Mouse (Mus musculus): ENCODE data around the gene Chad. TPM values are rescaled to one million over a fixed set of nuclear protein-coding genes. Genes with fewer than 3 reads are reported as not detected.

Gene Chad
- total RNA-seq (2021): under 1 TPM; 0.45 to 0.90 TPM
- long read RNA-seq, experiment 1: 0 reads
- long read RNA-seq, experiment 2: 0 reads

DNA sequence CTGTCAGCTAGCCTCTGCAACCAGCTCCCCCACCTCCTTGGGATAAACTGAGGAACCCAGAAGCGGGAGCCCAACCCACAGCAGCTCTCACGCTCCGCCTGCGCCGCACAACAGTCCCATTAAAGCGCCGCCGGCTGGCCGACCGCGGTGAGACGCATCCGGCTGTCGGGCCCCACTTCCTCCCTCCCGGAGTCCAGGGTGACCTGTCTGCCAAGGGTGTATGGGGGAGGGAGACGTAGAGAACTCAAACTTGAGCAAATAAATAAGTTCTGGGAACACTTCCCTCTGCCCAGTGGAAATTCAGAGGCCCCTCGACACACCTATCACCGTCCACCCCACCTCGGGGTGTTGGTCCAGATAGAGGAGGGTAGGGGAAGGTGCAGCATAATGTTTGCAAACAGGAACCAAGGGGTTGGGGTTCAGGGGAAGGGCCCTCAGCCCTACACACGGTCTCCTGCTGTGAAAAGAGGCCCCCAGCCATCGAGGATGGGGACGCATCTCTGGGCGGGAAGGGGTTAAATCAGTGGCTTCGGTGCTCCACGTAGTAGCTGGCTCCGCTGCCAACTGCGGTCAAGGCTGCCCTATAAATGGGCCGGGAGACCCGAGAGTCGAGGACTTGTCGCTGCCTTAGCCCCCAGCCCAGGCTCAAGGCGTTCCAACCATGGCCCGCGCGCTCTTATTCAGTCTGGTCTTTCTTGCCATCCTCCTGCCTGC lies at the start of gene Chad:
TSS of gene Chad (plus strand) at position 611 of the 714 bp plus-strand sequence.
- DNase-seq (ENCODE audit: low spot score in 2 of 2): peak in 1 of 2 experiments; percentile 23

DNA sequence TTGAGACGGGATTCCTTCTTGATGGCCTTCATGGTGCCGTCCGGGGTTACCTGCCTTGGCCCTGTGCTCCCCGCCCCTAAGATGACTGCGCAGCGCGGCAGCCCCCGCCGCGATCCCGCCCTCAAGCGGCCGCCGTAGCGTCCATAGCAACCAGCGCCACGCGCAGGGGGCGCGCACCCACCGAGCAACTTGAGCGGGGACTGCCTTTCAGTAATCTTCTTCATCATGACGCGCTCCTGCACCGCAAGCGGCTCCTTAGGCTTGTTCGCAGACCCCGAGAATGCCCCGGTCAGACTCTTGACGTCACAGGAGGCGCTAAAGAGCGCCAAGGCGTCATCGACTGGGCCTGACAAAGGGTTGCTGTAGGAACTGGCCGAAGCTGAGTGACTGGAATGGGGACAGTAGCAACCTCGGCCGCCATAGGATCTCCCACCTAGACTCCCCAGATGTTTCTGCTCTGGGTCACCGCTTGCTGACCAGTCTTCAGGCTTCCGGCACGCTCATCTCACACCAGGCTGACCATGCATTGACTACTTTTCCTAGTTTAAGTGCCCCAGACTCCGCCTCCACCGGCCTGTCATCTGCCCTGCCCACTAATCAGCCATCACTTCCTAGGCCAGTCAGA lies 43.5 kb upstream of the Chad start, which contains the start of gene Mycbpap:
TSS of gene Mycbpap (minus strand) at position 524 of the 625 bp plus-strand sequence.
- peak in 1 of 2 experiments; percentile 21 for DNase-seq (ENCODE audit: low spot score in 2 of 2)

GRCm38 (mm10) chr11:94526171-94526879 lies 38.5 kb upstream of the Chad start:
- no peak for DNase-seq (ENCODE audit: low spot score in 2 of 2)

GRCm38 (mm10) chr11:94528879-94529278 lies 36.0 kb upstream of the Chad start:
- DNase-seq (ENCODE audit: low spot score in 2 of 2): no peak

DNA sequence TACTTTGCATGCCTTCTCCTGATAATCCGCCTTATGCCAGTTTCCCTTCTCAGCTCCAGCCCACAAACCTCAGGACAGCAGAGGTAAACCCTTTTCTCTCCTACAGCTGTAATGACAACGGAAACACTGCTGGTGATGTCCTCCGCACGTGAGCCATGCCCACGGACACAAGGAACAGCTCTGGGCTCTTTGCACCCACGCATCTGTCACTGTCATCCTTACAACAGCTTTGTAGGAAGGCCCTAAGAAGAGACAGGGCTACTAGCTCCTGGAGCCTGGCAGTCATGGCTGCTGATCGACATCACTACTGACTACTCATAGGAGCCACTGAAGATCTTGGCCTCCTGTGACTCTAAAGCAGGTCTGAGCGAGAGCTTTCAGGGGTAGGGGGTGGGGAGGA lies 31.7 kb upstream of the Chad start:
- no peak for DNase-seq (ENCODE audit: low spot score in 2 of 2)

DNA sequence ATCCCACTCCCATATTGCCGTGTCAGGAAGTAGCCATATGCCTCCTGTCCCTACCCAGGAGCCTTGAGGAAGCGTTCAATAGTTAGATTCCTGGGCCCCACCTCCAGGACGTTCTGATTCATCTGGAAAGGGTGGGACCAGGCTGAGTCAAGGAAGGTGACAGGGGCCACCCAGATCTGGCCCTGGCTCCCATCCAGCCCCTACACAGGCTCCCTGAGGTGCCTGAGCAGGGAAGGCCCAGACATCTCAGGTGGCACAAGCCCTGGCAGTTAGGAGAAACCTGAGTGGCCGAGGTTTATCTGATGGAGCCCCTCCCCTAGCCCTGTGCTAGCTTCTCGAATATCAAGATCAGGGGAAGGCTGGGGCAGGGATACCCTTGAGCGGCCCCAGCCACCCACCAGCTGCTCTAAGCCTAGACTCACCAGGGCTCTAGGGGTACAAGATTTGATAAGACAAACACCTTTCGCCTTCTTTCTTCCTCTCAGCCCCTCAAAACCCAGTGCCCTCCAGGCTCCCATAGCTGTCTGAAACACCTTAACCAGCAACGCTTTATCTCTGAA lies 26.0 kb upstream of the Chad start:
- DNase-seq (ENCODE audit: low spot score in 2 of 2): no peak

DNA sequence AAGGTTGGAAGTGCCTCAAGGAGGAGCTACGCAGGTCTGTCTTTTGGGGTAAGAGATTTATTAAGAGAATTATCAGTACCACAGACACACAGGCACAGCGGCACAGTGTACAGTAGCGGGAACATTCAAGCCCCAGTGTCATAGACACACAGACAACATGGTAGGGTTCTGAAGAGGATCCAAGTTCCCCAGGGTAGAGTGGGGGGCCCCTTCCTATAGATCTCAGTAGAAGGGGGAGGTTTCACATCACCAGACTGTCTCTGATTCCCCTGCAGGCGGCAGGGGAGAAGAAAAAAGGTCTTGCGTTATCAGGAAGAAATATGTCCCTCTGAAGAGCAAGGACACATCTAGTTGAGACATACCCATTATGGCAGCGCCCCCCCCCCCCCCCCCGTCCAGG lies 25.1 kb upstream of the Chad start:
- no peak for DNase-seq (ENCODE audit: low spot score in 2 of 2)

- DNase-seq (ENCODE audit: low spot score in 2 of 2): no peak
Measured at GRCm38 (mm10) chr11:94542400-94542799, 22.4 kb upstream of the Chad start.

GRCm38 (mm10) chr11:94543344-94543743 lies 21.5 kb upstream of the Chad start:
- DNase-seq (ENCODE audit: low spot score in 2 of 2): no peak

DNA sequence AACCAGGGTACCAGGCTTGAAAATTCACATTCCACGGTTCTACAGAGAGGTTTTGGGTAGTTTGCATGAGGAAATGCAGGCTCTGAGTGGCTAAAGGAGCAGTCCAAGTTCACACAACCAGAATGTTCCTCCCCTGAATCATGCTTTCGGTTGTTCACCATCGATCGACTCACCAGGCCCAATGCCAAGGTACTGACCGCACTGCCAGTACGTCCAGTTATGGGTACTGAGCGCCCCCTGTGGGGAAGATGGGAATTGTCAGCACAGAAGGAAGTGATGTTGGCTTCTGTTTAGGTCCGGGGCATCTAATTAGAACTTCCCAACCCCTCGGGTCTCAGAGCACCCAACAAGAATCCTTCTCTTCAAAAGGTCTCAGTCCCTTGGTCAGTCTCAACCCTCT lies 20.9 kb upstream of the Chad start:
- peak; percentile 90 to 95 for DNase-seq (ENCODE audit: low spot score in 2 of 2)

DNA sequence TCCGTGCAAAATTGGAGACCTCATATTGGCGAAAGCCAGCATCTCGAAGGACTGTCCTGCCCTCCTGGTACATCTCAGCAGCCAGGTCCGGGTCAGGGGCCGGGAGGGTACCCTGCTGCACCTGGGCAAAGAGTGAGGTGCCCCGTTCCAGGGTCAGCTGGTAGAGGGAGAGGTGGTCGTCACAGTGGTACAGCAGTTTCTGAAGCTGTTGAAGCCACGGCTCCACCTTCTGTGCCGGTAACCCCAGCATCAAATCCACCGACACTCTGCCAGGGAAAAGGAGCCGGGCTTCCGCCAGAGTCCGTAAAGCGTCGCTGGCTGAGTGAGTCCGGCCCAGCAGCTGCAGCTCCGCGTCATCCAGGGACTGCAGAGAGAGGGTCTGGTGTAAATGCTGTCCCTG lies 20.4 kb upstream of the Chad start:
- DNase-seq (ENCODE audit: low spot score in 2 of 2): no peak

- no peak for DNase-seq (ENCODE audit: low spot score in 2 of 2)
Measured at GRCm38 (mm10) chr11:94546381-94546780, 18.5 kb upstream of the Chad start.

GRCm38 (mm10) chr11:94547271-94547670 lies 17.6 kb upstream of the Chad start:
- no peak for DNase-seq (ENCODE audit: low spot score in 2 of 2)

GRCm38 (mm10) chr11:94548041-94548784 lies 16.6 kb upstream of the Chad start:
- DNase-seq (ENCODE audit: low spot score in 2 of 2): no peak

- peak; percentile 90 to 97 for DNase-seq (ENCODE audit: low spot score in 2 of 2)
Measured at GRCm38 (mm10) chr11:94548888-94549690, 15.8 kb upstream of the Chad start, which contains the start of gene Rsad1. Rsad1 (minus strand) TSS chr11:94549255.

DNA sequence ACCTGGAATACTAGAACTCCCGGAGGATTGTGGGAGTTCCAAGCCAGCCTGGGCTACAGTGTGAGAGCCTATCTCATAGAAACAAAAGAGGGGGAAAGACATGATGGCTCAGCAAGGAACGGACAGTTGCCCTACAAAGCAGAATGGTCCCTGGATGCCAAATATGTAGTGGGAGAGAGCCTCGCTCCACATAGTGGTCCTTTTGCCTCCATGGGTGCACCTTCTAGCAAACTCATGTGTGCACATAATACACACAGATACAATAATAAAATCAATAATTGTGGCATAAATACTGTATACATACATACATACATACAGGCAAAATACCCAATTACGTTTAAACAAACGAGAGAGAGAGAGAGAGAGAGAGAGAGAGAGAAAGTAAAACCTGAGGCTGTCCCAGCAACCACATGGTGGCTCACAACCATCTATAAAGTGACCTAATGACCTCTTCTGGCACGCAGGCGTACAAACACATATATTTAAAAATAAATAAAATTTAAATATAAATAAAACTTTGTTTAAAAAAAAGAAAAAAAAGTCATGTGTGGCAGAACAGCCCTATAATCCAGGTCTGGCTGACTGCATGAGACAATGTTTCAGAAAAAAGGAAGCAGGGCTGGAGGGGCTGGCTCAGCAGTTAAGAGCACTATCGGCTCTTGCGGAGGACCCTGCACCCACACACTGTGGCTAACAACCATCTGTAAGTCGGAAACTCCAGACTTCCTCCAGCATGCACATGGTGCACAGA lies 15.0 kb upstream of the Chad start:
- no peak for DNase-seq (ENCODE audit: low spot score in 2 of 2)

DNA sequence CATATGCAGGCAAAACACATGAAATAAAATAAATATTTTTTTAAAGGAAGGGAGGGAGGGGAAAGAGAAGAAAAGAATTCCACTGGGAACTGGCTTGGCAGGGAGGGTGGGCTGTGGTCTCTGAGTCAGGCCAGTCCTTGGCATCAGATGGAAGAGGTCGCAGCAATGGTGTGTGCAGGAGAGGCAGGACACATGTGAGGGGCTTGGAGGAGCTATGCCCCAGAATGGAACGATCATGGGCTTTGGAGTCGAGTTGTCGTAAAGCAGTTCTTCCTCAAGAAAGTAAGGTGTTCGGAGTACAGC lies 14.5 kb upstream of the Chad start:
- no peak for DNase-seq (ENCODE audit: low spot score in 2 of 2)

GRCm38 (mm10) chr11:94558226-94558625 lies 6.6 kb upstream of the Chad start:
- no peak for DNase-seq (ENCODE audit: low spot score in 2 of 2)

DNA sequence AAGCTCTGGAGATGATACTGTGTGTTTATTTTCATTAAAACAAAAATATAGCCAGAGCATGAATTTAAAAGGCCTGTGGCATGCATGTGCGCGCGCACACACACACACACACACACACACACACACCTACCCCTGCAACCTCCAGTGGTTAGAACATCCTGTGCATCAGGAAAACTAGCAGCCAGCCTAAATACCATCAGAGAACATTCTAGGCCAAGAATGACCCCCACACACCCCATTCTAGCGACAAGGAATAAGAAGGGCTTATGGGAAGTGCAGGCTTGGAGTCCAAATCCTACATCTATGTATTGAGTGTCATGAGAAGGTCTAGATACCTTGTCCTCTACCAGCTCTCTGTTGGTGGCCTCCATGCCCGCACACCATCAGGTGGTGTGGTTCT lies 1.5 kb upstream of the Chad start:
- no peak for DNase-seq (ENCODE audit: low spot score in 2 of 2)

DNA sequence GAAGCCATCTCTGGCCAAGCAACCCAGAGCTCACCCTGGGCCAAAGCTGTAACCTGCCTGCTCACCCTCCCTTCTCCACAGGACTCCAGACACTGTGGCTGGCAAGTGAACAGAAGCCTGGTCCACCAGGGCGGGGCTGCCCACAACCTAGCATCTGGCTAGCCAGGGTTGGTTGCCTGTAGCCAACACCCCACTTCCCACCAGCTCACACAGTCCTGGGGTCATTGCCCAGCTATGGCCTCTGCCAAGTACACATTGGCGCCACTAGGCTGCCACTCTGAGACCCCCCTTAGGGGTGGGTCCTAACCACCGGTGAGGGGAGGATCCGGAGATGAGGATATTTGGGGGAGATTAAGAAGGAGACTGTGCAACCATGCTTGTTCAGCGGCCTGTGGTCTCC lies 1.0 kb upstream of the Chad start:
- no peak for DNase-seq (ENCODE audit: low spot score in 2 of 2)
